Comparison of ENCODE assay signal across 17 mouse cellular contexts in genomic region chr4:87126756-87127155, GRCm38 (mm10).
DNase-seq lines count a peak whose midpoint lies in the region; ATAC-seq and TF ChIP-seq lines count a peak whose summit lies in the region.
"Had no signal": no experiment of that assay in that cellular context is flagged by ENCODE, and none has a peak within 500 bp of the region (broad histone marks: within the 10 kb centered on the region; RNA-seq: fewer than 3 reads in every experiment).

No protein-coding gene starts in this region.

- no peaks in the 10 kb centered on the region for H3K27me3 ChIP-seq in heart, postnatal 0 days (ENCODE audit: control insufficient read depth, insufficient read depth, low read length)
- H3K27me3 ChIP-seq in heart, embryonic 11.5 days (ENCODE audit: control insufficient read depth, insufficient read depth, low read length): no peaks in the 10 kb centered on the region
- H3K27me3 ChIP-seq in hindbrain, embryonic 16.5 days (replicated peaks; ENCODE audit: control insufficient read depth, insufficient read depth, low read length): no peaks in the 10 kb centered on the region
- H3K27me3 ChIP-seq: limb, embryonic 12.5 days; midbrain, embryonic 12.5 days; neural tube, embryonic 13.5 days; stomach, embryonic 15.5 days had no signal

- 35% methylated on average over 4 of the region's 4 CpGs for WGBS in heart, postnatal 0 days
- 36% methylated on average over 4 of the region's 4 CpGs for WGBS in heart, embryonic 11.5 days (ENCODE audit: insufficient replicate concordance)
- 80% methylated on average over 4 of the region's 4 CpGs for WGBS in hindbrain, embryonic 16.5 days

- no peaks in the 10 kb centered on the region for H3K36me3 ChIP-seq in heart, postnatal 0 days (replicated peaks; ENCODE audit: control insufficient read depth, insufficient read depth, low read length)
- no peaks in the 10 kb centered on the region for H3K36me3 ChIP-seq in heart, embryonic 11.5 days (ENCODE audit: control insufficient read depth, insufficient read depth, low read length)
- H3K36me3 ChIP-seq in hindbrain, embryonic 16.5 days (ENCODE audit: control insufficient read depth, insufficient read depth, low read length): no peaks in the 10 kb centered on the region
- H3K36me3 ChIP-seq: limb, embryonic 12.5 days; midbrain, embryonic 12.5 days; neural tube, embryonic 13.5 days; stomach, embryonic 15.5 days had no signal

- H3K4me3 ChIP-seq in heart, postnatal 0 days (ENCODE audit: low read depth, low read length): no peak overlapping the region
- H3K4me3 ChIP-seq in heart, embryonic 11.5 days (ENCODE audit: low read depth, low read length): no peak overlapping the region
- no peak overlapping the region for H3K4me3 ChIP-seq in hindbrain, embryonic 16.5 days (ENCODE audit: low read length)
- H3K4me3 ChIP-seq: limb, embryonic 12.5 days; midbrain, embryonic 12.5 days; neural tube, embryonic 13.5 days; stomach, embryonic 15.5 days had no signal

- no peak for TF ChIP-seq CTCF in heart, postnatal 0 days (IDR thresholded peaks at IDR 0.05; ENCODE audit: low read depth)

- H3K27ac ChIP-seq in heart, postnatal 0 days (ENCODE audit: low read depth): no peak overlapping the region
- no peak overlapping the region for H3K27ac ChIP-seq in heart, embryonic 11.5 days (ENCODE audit: low read depth, low read length)
- no peak overlapping the region for H3K27ac ChIP-seq in hindbrain, embryonic 16.5 days (ENCODE audit: low read depth, low read length)
- H3K27ac ChIP-seq: limb, embryonic 12.5 days; liver, embryonic 14.5 days; midbrain, embryonic 12.5 days; neural tube, embryonic 13.5 days; stomach, embryonic 15.5 days had no signal

- H3K9ac ChIP-seq in heart, postnatal 0 days (replicated peaks; ENCODE audit: low read depth, low read length): no peak overlapping the region
- no peak overlapping the region for H3K9ac ChIP-seq in heart, embryonic 11.5 days (ENCODE audit: low read depth, low read length)
- H3K9ac ChIP-seq in hindbrain, embryonic 16.5 days (ENCODE audit: low read depth, low read length): no peak overlapping the region
- H3K9ac ChIP-seq: limb, embryonic 12.5 days; liver, embryonic 14.5 days; midbrain, embryonic 12.5 days; neural tube, embryonic 13.5 days; stomach, embryonic 15.5 days had no signal

- no peak for TF ChIP-seq EP300 in heart, postnatal 0 days (IDR thresholded peaks at IDR 0.05; ENCODE audit: low read depth)

- H3K4me2 ChIP-seq in heart, postnatal 0 days (ENCODE audit: low read depth, low read length): no peak overlapping the region
- H3K4me2 ChIP-seq in heart, embryonic 11.5 days: no peak overlapping the region
- no peak overlapping the region for H3K4me2 ChIP-seq in hindbrain, embryonic 16.5 days (ENCODE audit: low read length)
- H3K4me2 ChIP-seq: limb, embryonic 12.5 days; midbrain, embryonic 12.5 days; neural tube, embryonic 13.5 days; stomach, embryonic 15.5 days had no signal

- peaks cover 10% of the 10 kb centered on the region; the same call in 1 of the 2 replicates for H3K4me1 ChIP-seq in heart, postnatal 0 days (ENCODE audit: control insufficient read depth, insufficient read depth)
- H3K4me1 ChIP-seq in heart, embryonic 11.5 days (ENCODE audit: control insufficient read depth, insufficient read depth, low read length): 0 out of 2 replicates have a peak, but pooled peaks cover 2% of the 10 kb centered on the region
- no peaks in the 10 kb centered on the region for H3K4me1 ChIP-seq in hindbrain, embryonic 16.5 days (ENCODE audit: control insufficient read depth, insufficient read depth, low read depth, low read length)
- H3K4me1 ChIP-seq: limb, embryonic 12.5 days; midbrain, embryonic 12.5 days; neural tube, embryonic 13.5 days; stomach, embryonic 15.5 days had no signal

- no peaks in the 10 kb centered on the region for H3K9me3 ChIP-seq in heart, postnatal 0 days (replicated peaks; ENCODE audit: control insufficient read depth, low read length)
- H3K9me3 ChIP-seq in heart, embryonic 11.5 days (replicated peaks; ENCODE audit: control insufficient read depth, low read length): no peaks in the 10 kb centered on the region
- H3K9me3 ChIP-seq in hindbrain, embryonic 16.5 days (ENCODE audit: control insufficient read depth, low read length): no peaks in the 10 kb centered on the region
- H3K9me3 ChIP-seq: limb, embryonic 12.5 days; midbrain, embryonic 12.5 days; neural tube, embryonic 13.5 days; stomach, embryonic 15.5 days had no signal

- peak; percentile 31 for DNase-seq in heart, postnatal 0 days (ENCODE audit: low spot score)
- peak; percentile 43 to 46 for DNase-seq in right cerebral cortex, adult 2 months (ENCODE audit: low spot score in 2 of 2)
- DNase-seq in right cerebral cortex, postnatal 10 days (ENCODE audit: low spot score in 2 of 2): no peak
- peak; percentile 40 to 43 for DNase-seq in layer of hippocampus, adult 8-10 months (ENCODE audit: low spot score in 2 of 2)
- DNase-seq in right cerebral cortex, postnatal 36 days (ENCODE audit: low spot score in 2 of 2): peak; percentile 53 to 77
- DNase-seq: cerebellum, postnatal 10 days; embryo, embryonic 11 days; heart, postnatal 10 days; kidney, postnatal 4 days; thymus, postnatal 14 days had no signal

- ATAC-seq in heart, postnatal 0 days (ENCODE audit: insufficient read depth, low read depth): peak; percentile 49; the same call in 1 of the 2 replicates
- ATAC-seq in heart, embryonic 11.5 days (replicated peaks; ENCODE audit: insufficient number of reproducible peaks, low FRiP score, low TSS enrichment): no peak
- ATAC-seq in hindbrain, embryonic 16.5 days: no peak

Comparison
In these comparisons a context has a peak if more than half of its experiments do, and no peak if none do; other contexts are left out.
1. DNase-seq: peak in heart, postnatal 0 days (single experiment), right cerebral cortex, adult 2 months (2 of 2), layer of hippocampus, adult 8-10 months (2 of 2) and right cerebral cortex, postnatal 36 days (2 of 2); none in right cerebral cortex, postnatal 10 days (0 of 2).